ENCODE assay signal across 17 mouse cellular contexts in the genomic region with DNA sequence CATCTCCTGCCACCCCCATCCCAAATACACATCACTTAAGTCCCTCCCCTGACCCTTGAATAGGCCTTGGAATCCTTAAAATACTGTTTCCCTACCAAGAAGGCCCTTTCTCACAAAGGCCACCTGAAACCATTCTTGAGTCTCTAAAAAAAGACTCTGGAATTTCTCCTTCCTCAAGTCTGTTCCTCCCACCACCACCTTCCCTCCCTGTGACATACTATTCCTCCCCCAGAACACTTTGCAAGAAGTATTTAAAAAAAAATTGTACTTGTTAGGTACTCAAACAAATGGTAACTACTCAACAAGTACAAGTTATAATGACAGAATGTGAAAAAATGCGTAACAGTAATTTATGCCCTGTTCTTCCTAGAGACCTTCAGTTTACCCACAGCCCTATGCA.
"Had no signal": no experiment of that assay in that cellular context is flagged by ENCODE, and none has a peak within 500 bp of the region (broad histone marks: within the 10 kb centered on the region; RNA-seq: fewer than 3 reads in every experiment).

No protein-coding gene starts in this region.

- DNase-seq: retina, postnatal 1 day; right cerebral cortex, adult 18-20 months; right cerebral cortex, postnatal 14 days; right cerebral cortex, postnatal 25 days; right cerebral cortex, postnatal 4 days; spleen, adult 18-20 months; thymus, adult 18-20 months; thymus, adult 2 months; thymus, postnatal 14 days; thymus, postnatal 25 days; thymus, postnatal 36 days; thymus, postnatal 4 days had no signal

- H3K9ac ChIP-seq: neural tube, embryonic 12.5 days; neural tube, embryonic 13.5 days; neural tube, embryonic 15.5 days; stomach, embryonic 15.5 days had no signal

- H3K4me3 ChIP-seq: neural tube, embryonic 12.5 days; neural tube, embryonic 13.5 days; neural tube, embryonic 15.5 days; stomach, embryonic 15.5 days had no signal

- H3K9me3 ChIP-seq: neural tube, embryonic 12.5 days; neural tube, embryonic 13.5 days; neural tube, embryonic 15.5 days; stomach, embryonic 15.5 days had no signal

- H3K36me3 ChIP-seq: neural tube, embryonic 12.5 days; neural tube, embryonic 13.5 days; neural tube, embryonic 15.5 days; stomach, embryonic 15.5 days had no signal

- H3K27ac ChIP-seq: neural tube, embryonic 12.5 days; neural tube, embryonic 13.5 days; neural tube, embryonic 15.5 days; stomach, embryonic 15.5 days; stomach, postnatal 0 days had no signal

- H3K4me1 ChIP-seq: neural tube, embryonic 12.5 days; neural tube, embryonic 13.5 days; neural tube, embryonic 15.5 days; stomach, embryonic 15.5 days had no signal

- H3K27me3 ChIP-seq: neural tube, embryonic 12.5 days; neural tube, embryonic 13.5 days; neural tube, embryonic 15.5 days; stomach, embryonic 15.5 days had no signal

- H3K4me2 ChIP-seq: neural tube, embryonic 12.5 days; neural tube, embryonic 13.5 days; neural tube, embryonic 15.5 days; stomach, embryonic 15.5 days had no signal
